20 mouse cellular contexts compared by ENCODE assay signal in the genomic region with DNA sequence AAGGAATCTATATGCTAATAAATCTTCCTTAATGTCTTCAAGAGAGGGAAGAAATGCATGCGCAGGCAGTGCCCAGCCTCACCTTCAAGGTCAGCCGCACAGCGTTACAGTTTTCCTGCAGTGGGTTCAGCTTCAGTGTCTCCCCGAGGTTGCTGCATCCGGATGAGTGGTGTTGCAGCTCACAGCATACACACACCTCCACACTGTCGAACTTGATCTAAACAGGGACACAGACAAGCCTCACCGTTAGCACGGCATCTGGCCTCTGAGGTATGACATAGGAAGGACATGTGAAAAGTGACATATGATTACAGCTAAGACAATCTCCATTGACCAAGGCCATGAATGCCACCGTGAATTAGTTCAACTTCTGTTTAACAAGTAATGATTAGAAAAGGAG.
"Had no signal": no experiment of that assay in that cellular context is flagged by ENCODE, and none has a peak within 500 bp of the region (broad histone marks: within the 10 kb centered on the region; RNA-seq: fewer than 3 reads in every experiment).

No protein-coding gene starts in this region.

- H3K4me1 ChIP-seq: liver, embryonic 13.5 days; neural tube, embryonic 12.5 days had no signal

- DNase-seq: kidney, adult 2 months; kidney, postnatal 25 days; layer of hippocampus, adult 9-11 months; liver, embryonic 13.5 days; lung, adult 2 months; lung, postnatal 14 days; lung, postnatal 4 days; midbrain, embryonic 14.5 days; right cerebral cortex, adult 18-20 months; right cerebral cortex, postnatal 14 days; right cerebral cortex, postnatal 4 days; thymus, adult 2 months; thymus, postnatal 14 days; thymus, postnatal 4 days had no signal

- H3K9me3 ChIP-seq: liver, embryonic 13.5 days; neural tube, embryonic 12.5 days had no signal

- H3K36me3 ChIP-seq: liver, embryonic 13.5 days; neural tube, embryonic 12.5 days had no signal

- ATAC-seq: intestine, postnatal 0 days had no signal

- H3K9ac ChIP-seq: liver, embryonic 13.5 days; neural tube, embryonic 12.5 days had no signal

- H3K4me3 ChIP-seq: layer of hippocampus, adult 2 months; liver, embryonic 13.5 days; neural tube, embryonic 12.5 days had no signal

- H3K27me3 ChIP-seq: liver, embryonic 13.5 days; neural tube, embryonic 12.5 days had no signal

- H3K27ac ChIP-seq: kidney, postnatal 0 days; layer of hippocampus, adult 2 months; liver, embryonic 13.5 days; neural tube, embryonic 12.5 days; stomach, postnatal 0 days had no signal

- H3K4me2 ChIP-seq: liver, embryonic 13.5 days; midbrain, embryonic 11.5 days; neural tube, embryonic 12.5 days had no signal
